Mouse (Mus musculus): ENCODE data around the gene Atp13a1.

The Atp13a1 gene

GRCm38 (mm10) chr8:69848951-69849350 lies 58.0 kb downstream of the Atp13a1 start:
- no peak for DNase-seq (ENCODE audit: low spot score in 2 of 2)

DNA sequence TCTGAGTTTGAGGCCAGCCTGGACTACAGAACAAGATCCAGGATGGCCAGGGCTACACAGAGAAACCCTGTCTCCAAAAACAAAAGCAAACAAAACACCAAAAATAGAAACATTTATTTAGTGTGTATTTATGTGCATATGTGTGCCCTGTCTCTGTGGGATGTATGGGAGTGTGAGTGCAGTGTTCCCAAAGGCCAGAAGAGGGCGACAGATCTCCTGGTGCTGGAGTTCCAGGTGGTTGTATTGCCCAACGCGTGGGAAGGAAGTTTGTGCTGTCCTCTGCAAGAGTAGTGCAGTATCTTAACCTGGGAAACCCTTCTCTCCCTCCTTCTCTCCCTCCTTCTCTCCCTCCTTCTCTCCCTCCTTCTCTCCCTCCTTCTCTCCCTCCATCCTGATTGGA lies 58.9 kb downstream of the Atp13a1 start:
- no peak for DNase-seq (ENCODE audit: low spot score in 2 of 2)

DNA sequence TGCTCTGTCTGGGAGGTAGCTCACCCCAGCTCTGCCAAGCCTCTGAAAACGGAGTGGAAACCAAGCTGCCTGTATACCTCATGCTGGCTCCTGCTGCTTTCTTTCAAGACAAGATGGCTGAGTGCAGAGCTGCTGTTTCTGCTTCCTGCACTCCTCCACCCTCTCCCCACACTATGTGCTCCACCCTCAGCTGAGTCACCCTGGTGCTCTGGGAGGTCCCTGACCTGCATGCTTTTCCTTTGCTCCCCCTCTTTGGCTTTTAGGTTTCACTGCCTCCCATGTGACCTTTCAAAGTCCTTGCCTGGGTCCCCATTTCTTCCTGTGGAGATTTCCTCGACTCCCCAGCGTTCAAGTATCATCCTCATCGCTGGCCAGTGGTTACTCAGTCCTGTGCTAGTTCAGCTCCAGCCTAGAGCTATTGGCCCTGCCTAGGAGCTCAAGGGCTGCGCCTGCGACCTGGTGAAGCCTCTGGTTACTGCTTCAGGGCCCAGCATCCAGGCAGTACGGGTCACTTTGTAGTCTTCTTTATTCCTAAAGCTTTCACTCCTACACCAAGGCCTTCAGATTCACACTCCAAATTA lies 60.1 kb downstream of the Atp13a1 start:
- no peak for DNase-seq (ENCODE audit: low spot score in 2 of 2)

DNA sequence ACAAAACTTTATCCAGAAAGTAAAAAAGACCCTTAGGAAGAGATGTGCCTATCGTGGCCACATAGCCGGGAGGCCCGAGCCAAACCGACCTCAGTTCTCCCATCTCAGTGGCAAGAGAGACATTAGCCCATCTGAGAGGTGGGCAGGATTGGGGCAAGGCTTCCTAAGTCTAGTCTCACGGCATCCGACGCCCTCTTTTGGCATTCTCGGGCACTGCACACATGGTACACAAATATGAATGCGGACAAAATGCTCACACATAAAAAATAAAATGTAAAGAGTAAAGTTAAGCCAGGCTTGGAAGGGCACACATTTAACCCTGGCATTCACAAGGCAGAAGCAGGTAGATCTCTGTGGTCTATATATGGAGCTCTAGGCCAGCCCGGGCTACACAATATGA lies 62.9 kb downstream of the Atp13a1 start:
- no peak for DNase-seq (ENCODE audit: low spot score in 2 of 2)

All from natural killer cell, adult 2 months (primary cell).